Mouse (Mus musculus) layer of hippocampus, adult 11-12 months (tissue): ENCODE measurements around the gene Racgap1.
A peak's percentile ranks its signal among the peaks of the same experiment; 100 is the strongest.

Experiments
- DNase-seq: peaks from one replicate; pipeline ENCODE4 v3.0.0; 2022; ENCODE audit warnings: low spot score

Racgap1 gene

DNA sequence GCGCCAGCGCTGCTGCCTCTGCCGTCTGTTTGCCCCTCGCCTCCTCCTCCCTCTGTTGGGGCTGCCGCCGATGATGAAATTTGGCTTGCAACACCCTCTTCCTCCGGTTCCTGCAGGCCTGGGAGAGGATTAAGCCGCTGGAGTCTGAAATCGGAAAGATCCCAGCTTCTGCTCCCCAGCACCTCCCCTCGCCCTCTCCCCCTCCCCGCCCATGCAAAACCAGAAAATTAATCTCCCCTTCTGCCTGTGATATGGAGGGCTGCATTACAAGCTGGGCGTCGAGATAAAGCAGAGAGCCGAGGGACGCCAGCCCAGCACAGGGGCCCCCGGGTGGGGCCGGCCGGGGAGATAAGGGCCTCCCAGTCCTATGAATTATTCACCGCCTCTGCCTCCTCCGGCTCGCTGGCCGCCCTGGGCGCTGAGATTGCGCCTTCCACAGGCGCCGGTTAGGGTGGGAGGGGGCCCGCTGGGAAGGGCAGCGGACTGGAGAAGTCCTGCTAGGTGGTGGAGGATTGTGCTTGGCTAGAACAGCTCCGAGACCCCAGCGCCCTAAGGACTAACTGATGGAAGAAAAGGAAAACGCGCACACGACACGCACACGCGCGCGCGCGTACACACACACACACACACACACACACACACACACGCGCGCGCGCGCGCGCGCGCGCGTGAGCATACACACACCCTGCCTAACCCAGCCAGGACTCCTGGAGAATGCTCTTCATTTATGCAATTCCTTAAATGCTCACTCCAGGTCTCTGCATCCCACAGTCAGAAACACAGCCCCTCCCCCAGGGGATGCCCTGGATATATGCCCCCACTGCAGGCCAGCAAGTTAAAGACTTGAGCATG lies 13.4 kb upstream of the Racgap1 start:
- peak; percentile 74 for DNase-seq

DNA sequence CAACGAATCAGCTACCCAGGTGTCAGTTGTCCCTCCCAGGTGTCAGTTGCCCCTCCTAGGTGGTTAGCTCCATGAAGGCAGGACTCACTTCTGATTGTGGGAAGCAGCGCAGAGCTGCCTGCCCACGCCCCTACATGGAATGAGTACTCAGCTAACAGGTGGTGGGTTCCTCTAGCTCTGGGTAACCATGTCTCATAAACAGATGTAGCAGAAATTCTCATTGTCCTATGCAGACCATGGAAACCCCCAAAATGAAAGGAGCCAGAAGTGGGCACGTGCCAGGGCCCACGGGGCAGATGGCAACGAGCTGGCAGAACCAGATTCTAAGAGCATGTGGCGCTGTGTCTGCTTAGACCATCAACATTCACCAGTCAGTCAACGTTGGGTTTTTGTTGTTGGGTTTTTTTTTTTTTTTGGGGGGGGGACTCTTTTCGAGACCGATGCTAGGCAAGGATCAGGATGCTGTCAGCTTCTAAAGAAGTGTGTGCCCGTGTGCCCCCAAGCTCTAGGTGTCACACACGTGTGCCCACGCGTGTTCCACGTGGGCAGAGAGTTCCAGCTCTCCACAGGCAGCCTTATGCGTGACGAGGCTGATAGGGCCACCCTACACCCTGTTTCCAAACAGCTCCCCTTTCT lies 12.6 kb upstream of the Racgap1 start:
- peak; percentile 59 for DNase-seq

DNA sequence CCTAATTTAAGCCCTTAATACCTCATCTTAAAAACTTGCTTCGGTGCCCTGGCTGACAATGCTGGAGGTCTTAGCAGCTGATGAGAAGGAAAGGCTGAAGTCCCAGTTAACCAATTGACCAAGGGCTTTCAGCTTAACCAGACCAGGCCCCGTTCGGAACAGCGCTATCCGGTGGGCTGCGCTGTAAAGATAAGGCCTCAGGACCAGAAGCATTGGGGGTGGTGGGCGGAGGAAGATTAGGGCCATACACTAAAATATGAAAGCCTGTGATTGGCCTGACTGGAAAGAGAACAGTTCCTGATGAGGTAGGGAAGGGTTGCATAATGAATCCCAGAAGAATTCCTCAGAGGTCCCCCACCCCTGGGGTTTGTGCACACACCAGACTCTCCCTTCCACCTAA lies 10.9 kb upstream of the Racgap1 start:
- DNase-seq: no peak

DNA sequence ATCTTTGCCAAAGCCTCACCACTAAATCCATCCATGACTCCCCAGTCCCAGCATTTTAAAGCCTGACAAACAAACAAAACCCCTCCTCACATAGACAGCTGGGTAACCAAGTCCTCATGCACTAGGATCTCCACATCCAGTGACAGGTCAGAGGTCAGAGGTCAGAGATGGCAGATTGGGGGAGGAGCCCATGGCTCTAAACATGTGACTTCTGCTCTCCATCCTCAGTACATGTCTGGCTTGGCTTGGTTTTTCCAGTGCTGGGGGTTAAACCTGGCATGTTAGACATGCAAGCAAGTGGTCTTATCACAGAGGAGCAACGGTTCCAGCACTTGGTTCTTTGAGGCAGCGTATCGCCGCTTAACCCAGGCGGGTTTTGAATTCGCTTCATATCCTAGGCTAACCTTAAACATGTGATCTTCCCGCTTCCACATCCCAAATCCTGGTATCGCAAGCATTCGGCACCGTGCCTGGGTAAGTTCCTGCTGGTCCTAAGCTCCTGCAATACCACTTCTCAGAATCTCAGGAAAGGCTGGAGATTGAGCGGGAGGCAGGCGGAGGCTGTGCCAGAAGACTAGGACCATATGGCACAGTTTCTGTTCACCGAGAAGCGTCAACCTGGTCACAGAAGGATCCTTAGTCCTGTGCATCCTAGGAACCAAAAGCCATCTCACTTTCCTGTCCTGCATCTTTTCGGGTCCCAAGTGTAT lies 9.8 kb upstream of the Racgap1 start:
- no peak for DNase-seq

DNA sequence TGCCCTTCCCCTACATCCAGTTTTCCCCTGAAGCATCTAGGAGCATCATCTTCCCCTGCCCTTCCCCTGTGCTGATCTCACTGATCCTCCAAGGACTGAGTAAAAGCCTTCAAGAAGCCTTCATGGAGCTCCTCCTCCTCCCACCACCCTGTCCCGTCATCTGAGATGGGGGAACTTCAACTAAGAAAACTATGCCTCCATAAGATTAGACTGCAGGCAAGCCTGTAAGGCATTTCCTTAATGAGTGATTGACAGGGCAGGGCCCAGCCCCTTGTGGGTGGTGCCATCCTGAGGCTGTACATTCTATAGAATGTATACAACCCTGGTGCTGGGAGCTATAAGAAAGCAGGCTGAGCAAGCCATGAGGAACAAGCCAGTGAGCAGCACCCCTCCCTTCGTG lies 7.0 kb upstream of the Racgap1 start:
- DNase-seq: no peak

DNA sequence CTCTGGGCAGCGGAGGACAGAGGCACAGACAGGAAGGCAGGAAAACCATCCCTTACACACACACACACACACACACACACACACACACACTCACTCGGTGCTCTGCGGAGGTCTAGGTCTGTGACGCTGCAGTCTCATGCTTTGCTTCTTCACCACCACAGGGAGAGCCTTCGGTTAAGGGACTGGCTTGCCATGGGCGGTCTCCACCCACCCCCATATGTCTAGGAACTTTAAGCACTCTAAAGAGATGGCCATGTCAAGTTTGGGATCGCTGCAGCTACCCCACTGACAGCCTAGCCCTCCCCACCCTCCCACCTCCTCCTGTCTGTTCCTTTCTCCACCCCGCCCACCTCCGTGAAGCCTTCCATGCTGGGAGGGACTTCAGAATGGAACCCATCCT lies 4.5 kb upstream of the Racgap1 start:
- DNase-seq: no peak

DNA sequence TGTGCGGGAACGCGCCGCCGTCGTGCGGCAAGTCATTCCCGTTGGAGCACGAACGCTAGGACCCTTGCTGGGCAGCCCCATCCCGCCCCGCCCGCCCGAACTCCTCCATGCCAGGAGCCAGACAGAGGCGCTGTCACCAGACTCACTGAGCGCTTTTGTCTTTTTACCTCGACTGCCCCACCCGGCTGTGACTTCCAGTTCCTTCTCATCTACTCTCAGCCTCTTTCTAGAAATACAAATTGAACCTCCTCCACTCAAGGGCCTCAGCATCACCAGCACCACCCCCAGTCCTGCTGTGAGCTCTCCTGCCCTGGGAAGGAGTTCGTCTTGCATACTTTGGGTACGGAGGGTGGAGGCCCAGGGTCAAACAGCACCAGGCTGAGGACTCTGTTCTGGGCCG lies 2.4 kb upstream of the Racgap1 start:
- no peak for DNase-seq

DNA sequence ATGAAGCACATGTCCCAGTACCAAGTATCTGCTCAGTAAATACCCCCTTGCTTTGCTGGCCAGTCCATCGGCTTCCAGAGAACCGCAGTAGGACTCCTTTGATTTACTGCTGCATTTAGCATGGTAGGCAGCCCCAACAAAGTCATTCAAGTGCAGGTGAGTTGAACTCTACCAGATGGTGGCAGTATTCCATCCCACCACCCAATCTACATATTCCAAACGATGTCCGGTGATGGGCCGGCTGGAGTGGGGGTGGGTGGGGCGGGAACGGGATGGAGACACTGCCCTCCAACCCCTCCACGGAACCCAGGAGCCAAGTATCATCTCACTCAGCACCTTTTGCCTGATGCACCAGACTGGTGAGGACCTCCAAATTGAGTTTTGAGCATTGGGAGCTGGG lies 1.8 kb upstream of the Racgap1 start:
- no peak for DNase-seq

DNA sequence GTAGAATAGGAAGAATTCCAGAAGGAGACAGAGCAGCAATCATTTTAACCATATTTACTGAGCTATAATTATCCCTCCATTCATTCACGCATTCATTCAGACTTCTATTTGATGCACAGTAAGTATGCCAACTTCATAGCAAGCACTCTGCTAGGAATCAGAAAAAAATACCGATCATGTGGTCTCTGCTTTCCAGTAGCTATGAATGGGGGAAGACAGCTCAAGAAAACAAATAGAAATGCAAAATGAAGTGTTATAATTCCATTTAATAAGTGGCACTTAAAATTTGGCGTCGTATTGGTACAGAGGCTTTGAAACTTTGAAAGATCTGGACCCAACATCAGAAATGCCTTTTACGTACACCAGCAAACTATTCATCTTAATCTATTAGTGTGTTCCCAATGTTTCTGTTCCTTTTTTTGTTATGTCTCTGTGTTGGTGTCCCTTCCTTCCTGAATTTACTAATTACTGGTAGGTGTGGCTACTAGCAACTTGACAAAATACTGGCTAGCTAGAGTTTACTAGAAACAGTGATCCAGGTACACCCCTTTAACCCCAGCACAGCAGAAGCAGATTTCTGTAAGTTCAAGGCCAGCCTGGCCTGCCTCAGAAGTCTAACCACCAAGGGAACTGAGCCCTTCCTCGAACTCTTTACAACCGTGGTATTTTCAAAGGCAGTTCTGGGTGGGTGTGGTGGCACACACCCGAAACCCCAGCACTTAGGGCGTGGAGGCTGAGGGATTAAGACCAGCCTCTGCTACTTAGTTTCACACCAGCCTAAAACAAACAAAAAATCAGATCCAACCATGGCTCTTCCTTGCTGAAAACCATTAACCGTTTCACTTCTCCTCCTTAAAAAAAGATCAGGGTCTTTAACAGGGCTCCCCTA lies 772 bp upstream of the Racgap1 start:
- no peak for DNase-seq

DNA sequence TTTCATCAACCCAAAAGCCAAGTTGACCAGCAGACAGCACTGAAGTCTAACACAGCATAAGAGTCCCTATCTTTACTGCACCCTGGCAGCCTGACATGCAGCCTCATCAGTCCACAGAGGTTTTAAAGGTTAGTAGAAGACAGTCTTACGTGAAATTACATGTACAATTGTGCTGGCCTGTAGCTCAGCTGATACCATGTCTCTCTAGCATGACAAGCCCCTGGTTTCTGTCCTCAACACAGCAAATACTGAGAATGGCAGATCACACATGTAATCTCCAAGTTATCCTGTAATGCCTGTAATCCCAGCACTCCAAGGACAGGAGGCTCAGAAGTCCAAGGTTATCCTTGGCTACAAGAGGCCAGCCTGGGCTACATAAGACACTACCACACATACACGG lies 1.2 kb downstream of the Racgap1 start:
- no peak for DNase-seq

DNA sequence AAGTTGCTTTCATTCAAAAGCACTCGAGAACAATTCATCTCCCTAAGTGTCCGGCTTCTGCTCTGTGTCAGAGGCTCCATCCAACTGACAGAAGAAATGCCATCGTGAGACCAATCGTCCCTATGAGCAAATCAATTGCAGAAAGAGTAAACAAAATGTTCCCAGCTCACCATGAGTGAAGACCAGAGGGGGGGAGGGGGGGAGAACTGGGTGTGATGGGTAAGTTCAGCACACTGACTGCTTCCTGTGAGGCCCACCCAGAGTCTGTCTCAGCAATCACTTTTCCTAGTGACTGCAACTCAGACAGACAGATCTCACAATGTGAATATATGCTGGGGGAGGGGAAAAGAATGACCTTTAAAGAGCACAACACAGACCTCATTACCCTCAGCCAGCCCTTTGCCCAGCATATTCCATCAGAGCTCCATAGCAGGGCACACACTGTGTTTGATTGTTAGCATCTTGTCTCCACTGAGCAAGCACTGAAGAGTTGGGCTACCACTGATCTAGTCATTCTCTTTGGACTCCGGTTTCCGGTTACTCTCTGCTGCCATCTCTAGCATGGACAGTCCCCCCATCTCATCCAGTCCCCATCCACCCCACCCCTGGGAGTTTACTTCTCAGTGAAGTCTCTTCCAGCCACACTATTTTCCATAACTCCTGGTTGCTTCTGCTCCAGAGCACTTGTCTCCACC lies 2.2 kb downstream of the Racgap1 start:
- no peak for DNase-seq

DNA sequence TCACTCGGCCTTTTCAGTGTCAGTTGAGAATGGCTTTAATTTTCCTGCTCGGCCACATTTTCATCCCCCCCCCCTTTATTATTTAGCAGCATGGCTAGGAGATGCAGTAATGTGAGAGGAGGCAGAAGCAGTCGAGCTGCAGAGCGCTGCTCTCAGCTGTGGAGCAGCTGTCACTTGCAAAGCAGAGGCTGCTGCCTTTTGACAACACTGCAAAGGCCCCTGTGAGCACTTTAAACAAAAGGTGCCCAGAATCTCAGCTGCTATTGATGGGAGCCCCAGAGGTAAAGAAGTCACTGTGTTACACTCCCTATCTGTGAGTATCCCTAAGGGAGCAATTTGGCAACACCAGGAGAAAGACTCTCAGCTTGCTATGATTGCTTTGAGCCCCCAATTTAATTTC lies 3.1 kb downstream of the Racgap1 start:
- no peak for DNase-seq

DNA sequence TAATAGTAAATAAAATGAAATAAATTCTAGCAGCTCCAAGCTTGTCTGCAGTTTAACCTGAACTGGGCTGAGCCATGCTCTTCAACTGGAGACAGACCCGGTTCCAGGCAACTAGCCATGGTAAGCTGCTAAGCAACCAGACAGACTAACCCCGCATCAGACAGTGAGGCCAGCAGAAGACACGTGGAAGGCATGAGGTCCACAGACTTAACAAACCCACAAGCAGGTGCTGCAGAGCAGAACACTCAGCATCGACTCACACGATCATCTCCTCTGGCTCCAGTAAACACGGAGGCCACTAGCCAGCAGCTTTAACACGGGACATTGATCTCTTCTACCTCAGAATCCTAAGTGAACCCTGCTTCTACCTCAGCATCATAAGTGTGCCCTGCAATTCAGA lies 6.7 kb downstream of the Racgap1 start:
- peak; percentile 37 for DNase-seq

DNA sequence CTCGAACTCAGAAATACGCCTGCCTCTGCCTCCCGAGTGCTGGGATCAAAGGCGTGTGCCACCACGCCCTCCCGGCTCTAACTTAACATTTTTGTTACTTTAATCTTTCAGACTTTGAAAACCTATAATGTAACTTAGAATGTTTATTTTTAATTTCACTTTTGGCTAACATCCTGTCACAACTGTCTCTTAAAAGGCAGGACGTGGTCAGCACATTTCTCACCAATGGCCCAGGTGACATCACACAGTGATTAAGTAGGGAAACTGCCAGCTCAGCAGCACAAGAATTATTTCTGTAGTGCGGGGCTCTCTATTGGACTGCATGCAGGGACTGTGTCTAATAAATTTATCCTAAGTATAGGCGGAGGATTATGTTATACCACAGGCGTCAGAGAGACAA lies 7.6 kb downstream of the Racgap1 start:
- DNase-seq: no peak

DNA sequence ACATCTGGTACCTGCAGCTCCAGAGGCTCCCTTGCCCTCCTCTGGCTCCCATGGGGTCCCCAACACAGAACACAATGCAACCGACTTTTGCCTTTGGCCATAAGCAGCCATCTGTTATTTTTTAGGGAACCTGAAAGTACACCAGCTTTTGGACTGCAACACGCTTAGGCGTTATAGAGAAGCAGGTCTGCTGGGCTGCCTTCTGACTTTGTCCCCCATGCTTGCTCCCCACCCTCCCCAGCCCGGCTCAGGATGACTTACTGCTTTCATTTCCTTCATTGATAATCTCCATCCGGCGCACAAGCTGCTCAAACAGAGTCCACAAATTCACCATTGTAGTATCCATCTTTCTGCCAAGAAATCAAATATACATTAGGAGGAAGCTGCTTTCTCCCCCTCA lies 8.8 kb downstream of the Racgap1 start:
- DNase-seq: no peak

DNA sequence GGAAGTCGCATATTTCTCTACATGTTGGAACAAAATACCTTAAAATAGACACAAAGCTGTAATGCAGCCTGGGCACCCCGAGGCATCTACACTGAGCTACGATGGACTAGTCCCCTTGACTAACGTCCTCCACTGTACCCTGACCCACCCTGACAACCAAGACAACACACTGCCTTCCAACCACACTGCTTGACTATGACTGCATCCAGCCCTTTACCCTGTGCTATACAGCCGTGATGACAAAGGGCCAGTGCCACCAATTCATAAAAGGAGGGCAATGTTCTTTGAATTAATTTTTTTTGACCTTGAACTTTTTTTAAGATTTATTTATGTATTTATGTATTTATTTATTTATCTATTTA lies 13.4 kb downstream of the Racgap1 start:
- no peak for DNase-seq

DNA sequence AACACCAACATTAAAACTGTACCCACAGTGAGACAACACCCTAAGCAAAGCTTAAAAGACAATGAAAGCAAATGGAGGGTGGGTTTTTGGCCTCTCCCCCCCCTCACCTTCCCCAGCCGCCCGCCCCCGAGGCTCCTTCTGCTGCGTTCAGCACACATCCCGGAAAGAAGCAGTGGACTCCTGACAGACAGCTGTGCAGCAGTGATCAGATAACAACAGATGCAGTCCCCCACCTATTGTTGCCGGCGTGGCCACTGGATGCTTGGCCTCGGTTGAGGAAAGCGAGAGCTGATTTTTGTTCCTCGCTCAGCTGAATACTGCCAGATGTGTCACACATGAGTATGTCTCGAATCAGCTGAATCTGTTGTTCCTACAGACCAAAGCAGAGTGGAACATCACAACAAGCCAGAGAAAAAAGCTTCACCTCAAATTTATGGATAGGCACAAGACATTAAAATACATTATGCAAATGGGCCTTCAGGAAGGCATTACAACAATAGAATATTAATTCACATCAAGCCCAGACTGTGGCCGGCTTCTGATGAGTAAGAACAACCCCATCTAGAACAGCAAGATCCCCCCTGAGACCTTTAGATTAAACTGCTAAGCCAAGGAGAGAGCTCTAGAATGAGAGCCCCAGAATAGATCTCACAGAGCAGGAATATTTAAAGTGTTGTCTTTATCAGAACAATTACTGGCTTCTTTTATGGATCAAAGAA lies 13.9 kb downstream of the Racgap1 start:
- no peak for DNase-seq

DNA sequence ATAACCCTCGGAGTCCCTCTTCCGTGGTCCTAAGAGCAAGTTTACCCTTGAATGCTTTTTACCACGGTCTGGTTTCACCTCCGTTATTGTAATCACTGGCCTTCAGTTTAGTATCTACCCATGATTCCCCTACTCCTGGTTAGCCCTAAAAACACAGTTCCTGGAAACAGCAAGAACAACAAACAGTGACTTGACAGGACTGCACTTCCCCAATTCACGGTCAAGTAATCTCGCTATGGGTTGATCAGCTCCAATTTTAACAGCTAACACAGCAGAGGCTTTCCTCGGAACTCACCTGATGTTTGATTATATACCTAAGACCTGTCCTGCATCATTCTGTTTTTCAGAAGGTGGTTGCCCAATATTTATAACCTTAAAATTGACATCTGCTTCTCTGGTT lies 16.8 kb downstream of the Racgap1 start:
- DNase-seq: no peak

DNA sequence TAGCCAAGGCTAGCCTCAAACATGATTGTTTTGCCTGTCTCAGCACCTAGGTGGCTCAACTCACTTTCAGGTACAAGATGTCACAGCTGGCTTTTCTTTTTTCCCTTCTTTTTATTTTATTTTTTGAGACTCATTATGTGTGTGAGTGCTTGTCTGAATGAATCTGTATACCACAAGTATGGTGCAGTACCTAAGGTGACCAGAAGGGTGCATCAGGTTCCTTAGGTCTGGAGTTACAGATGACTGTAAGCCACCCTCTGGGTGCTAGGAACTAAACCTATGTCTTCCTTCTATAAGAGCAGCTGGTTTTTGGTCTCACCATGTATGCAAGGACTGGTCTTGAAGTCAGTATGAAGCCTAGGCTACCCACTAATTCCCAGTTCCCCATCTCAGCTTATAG lies 19.8 kb downstream of the Racgap1 start:
- no peak for DNase-seq

DNA sequence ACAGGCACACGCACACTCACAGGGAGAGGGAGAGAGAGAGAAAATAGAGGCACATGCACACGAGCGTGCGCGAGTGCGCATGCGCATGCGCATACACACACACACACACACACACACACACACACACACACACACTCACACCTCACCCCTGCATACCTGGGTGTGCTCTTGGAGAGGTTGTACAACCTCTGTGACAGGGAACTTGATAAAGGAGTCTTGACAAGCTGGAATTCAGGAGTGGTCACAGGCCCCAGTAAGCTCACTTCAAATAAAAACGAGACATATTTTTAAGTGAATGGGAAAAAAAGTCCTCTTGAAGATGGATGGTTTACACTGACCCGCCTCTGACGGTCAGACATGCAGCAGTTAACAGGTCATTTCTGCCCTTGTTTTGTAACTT lies 29.4 kb downstream of the Racgap1 start:
- no peak for DNase-seq

DNA sequence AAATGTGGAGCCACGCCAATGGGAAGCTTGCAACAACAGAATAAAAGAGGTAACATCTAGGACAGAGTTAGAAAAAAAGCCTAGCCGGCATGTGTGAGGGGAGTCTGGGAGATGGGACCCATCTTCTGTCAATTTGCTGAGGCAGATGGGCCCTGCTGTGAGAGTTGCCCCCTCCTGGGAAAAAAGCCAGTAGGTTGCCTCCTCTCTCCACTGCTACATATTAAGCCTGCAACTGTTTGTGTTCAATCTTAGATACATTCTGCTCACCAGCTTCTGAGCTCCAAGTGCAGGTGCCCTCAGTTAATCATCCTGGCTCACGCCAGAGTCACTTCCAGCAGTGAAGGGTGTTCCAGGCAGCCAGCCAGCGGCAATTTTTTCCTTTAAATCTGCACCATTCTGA lies 31.6 kb downstream of the Racgap1 start:
- DNase-seq: peak; percentile 48
